Mouse (Mus musculus) cortical plate, adult 2 months (tissue): ENCODE measurements at regions not wholly inside any gene's neighbourhood (a gene's known extent, or its start where the extent isn't known, plus 50 kb on each side); places are given as distances from the start of the nearest gene placed in this dataset.

ENCODE experiments used
- CTCF ChIP-seq: fragments of 200-500 bp; IDR thresholded peaks from 2 replicates; pipeline ENCODE4 v1.5.1; 2011; ENCODE audit warnings: mild to moderate bottlenecking, control low read depth, low read length; ENCODE audit not compliant: insufficient read depth; ENCODE audit errors: extremely low read depth
- POLR2A ChIP-seq: fragments of 200-500 bp; IDR thresholded peaks from 2 replicates; pipeline ENCODE4 v1.6.1; 2011; ENCODE audit warnings: mild to moderate bottlenecking, low read length, control low read depth; ENCODE audit not compliant: insufficient read depth; ENCODE audit errors: extremely low read depth

DNA sequence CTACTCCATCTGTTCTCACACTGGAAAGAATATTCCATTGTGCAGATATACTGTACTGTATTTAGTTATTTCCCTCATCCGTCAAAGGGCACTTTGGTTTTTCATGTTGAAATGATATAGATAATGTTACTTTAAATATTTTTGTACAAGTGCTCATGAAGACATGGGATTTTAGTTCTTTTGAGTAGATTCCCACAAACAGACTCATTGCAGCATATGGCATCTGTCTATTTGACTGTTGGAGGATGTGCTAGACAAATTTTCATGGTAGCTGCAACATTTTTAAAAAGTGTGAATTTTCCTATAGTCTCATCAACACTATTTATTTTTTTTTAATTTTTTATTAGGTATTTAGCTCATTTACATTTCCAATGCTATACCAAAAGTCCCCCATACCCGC lies 502.5 kb downstream of the Hdgfl1 start:
- TF ChIP-seq POLR2A (no peak), CTCF (no peak)
